Mouse (Mus musculus) ovary, postnatal 14 days (tissue): ENCODE measurements around the gene Kcnj6.

ENCODE experiments used
- DNase-seq: peaks from one replicate; pipeline ENCODE4 v3.0.0; 2022; ENCODE audit warnings: low spot score

Gene Kcnj6

DNA sequence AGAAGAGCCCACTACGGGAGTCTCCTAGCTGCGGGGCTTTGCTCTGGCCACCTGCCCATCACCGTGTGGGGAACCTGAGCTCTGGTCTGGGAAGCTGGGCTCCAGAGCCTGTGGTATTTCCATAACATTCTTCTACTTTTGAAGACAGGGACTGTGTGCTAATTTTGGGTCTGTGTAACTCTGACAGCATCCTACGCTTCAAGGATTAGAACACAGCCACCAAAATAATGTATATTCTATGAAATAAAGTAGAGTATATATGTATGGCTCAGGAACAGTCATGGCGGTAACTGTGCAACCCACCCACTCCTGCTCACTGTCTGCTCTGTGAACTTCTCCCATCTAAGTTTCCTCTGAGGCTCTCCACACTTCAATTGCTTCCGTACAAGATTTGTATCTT is 229.9 kb downstream of the Kcnj6 start:
- no peak for DNase-seq

DNA sequence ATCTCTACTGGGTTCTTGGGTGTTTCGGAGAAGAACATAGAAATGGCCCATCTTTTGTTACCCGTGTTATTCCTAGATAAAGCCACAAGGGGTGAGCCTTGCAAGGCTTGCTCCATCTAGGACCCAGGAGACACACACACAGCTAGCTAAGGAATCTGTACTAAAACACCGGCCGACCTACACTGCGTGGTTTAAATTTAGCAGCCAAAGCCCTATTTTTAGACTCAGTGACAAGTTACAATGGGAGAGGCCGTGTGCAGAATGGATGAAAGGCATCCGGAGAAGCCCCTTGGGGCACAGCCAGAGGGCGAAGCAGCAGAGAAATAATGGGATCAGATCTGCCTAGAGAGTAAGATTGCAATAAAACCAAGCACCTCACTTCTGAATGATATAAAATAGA is 232.4 kb downstream of the Kcnj6 start:
- DNase-seq = no peak

DNA sequence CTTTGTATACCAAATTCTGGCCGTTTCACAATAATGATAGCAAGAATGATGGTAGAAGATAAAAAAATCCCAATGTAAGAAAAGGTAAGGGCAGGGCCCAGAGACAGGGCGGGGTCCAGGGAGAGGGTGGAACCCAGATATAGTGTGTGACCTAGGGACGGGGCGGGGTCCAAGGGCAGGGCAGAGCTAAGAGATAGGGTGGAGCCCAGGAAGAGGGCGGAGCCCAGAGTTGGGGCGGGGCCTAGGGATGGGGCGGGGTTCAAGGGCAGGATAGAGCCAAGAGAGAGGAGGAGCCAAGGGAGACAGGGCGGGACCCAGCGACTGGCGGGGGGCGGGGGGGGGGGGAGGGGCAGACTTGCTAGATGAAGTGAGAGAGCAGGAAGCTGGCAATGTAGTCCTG is 236.8 kb downstream of the Kcnj6 start:
- no peak for DNase-seq

DNA sequence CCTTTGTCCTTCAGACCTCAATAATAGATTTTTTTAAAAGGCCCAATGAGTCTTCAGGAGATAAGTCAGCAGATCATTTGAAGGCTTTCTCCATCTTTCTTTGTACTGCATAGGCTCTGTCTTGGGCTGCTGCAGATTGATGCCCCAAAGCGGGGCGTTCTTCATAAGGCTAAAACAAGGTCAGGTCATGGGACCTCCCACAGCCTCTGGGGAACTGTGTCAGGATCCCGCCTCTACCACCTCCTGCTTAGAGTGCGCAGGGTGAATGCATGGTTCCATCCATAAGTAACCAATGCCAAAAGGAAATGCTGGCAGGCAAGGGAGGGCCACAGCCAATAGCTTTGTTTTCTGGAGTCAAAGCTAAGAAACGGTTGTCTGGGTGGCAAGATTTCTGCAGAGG is 237.7 kb downstream of the Kcnj6 start:
- DNase-seq = no peak

DNA sequence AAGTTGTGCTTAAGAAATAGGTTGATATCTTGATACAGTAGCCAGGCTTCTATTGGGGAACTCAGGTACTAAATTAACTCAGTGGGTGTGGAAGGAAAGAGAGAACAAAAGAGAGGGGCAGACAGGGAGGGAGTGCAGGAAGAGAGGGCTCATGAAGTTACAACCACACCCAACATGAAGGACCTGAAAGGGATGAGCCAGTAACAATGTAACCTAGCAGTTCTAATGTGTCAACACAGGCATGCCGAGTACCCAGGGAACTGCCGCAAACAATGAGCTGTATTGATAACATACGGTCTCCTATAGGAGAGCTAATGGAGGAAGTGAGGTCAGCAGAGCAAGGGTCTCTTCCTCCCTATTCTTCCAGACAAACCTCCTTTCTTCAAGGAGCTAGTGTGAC is 238.9 kb downstream of the Kcnj6 start:
- DNase-seq = no peak

DNA sequence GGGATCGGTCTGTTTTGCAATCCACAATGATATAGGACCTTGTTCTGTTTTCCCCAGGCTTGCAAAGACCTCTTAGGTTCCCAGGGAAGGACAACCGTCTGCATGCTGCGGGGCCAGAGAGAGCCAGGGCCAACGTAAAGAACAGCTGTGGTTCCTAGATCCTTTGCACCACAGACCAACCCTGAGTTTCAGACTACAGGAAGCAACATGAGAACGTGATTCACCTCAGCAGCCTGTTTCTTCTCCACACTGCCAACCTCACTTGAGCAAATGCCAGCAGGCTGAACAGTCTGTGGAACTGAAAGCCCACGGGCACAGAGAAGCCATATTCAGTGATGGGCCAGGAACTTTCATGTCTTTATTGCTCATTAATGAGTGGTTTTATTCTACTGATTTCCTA is 241.1 kb downstream of the Kcnj6 start:
- DNase-seq = no peak

DNA sequence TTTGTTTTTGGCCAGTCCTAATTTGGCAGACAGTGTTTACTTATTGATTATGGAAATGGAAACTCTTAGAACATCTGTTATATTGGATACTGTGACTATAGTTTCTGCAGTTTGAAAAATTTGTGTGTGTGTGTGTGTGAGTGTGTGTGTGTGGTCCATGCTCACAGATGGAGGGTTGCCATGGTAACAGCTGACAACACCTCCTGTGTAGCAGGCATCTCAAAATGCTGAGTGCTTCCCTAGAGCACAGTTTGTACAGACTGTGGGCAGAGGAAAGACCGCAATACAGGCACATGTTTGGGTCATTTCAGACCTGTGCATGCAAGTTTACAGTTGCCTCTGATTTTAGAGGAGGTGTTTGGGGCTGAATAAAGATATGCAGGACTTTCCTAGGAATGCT is 244.0 kb downstream of the Kcnj6 start:
- no peak for DNase-seq

DNA sequence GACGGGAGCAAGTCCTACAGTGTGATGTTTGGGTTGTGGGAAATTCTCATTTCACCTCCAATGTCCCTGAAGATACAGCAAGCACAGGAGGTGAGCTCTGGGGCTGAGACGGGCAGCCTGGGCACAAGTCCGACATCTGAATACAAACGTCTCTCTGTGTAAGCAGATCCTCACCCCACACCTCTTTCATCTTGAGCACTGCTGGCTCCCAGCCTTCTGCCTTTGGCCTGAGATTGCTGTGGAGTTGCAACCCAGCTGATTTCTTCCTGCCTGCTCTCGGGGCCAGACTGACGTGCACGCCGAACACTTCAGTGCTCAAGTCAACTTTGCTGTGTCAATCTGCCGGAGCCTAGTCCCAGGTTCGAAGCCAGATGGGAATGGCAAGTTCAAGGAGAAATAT is 244.7 kb downstream of the Kcnj6 start:
- no peak for DNase-seq

DNA sequence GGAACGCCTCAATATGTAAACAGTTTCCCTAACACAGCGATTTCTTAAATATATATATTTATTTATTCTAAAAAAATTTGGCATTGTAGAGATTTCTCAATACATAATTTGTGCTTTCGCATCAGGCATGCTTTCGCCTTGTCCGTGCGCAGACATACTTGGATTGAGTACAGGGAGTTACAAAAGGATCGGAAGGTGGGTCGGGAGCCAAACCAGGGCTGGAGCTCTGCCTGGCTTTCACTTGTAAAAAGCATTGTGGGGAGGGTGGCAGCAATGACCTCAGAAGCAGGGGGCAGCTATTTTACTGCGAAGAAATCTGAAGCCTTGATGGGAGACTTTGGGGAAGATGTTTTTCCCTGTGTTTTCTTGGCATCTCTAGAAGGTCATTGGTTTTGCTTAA is 252.5 kb downstream of the Kcnj6 start:
- peak; percentile 34 for DNase-seq

DNA sequence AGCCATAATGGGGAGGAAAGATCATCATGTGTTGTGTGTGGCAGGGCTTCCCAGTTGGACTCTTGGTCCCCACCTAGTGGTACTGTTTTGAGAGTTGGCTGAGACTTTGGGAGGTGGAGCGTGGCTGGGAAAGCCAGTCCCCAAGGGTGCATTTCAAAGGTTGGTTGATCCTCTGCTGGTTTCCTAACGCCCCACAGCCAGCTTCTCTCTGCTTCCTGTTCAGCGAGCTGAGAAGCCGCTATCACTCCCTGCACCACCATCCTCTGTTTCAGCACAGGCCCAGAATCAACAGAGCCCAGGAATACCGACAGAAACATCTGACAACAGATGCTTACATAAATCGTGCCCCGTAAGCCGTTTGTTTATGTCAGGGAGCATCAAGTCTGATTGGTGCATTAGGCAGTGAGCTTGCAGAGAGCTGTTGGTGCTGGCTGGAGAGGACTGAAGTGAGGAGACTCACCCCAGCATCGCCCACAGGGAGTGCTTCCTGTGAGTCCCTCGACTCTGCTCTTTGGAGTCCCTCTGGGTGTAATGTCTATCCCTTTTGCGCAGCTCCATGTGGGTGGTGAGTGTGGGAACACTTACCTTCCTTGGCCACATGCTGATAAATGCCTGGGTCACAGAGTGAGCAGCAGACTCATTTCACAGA is 253.5 kb downstream of the Kcnj6 start:
- peak; percentile 21 for DNase-seq

DNA sequence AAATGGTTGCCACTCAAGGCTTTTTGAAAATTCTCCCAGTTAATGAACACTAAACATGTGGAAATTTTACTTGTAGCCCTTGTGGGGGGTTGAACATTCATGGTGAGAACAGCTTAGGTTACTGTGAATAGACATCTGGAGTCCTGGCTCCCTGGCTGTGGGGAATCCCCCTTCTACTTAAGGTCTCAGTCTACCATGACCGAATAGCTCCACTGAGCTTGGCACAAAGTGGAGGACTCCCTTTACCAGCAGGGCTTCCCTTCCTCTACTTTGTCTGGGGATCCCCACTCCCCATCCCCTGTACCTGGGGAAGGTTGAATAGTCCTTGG is 260.2 kb downstream of the Kcnj6 start:
- no peak for DNase-seq

DNA sequence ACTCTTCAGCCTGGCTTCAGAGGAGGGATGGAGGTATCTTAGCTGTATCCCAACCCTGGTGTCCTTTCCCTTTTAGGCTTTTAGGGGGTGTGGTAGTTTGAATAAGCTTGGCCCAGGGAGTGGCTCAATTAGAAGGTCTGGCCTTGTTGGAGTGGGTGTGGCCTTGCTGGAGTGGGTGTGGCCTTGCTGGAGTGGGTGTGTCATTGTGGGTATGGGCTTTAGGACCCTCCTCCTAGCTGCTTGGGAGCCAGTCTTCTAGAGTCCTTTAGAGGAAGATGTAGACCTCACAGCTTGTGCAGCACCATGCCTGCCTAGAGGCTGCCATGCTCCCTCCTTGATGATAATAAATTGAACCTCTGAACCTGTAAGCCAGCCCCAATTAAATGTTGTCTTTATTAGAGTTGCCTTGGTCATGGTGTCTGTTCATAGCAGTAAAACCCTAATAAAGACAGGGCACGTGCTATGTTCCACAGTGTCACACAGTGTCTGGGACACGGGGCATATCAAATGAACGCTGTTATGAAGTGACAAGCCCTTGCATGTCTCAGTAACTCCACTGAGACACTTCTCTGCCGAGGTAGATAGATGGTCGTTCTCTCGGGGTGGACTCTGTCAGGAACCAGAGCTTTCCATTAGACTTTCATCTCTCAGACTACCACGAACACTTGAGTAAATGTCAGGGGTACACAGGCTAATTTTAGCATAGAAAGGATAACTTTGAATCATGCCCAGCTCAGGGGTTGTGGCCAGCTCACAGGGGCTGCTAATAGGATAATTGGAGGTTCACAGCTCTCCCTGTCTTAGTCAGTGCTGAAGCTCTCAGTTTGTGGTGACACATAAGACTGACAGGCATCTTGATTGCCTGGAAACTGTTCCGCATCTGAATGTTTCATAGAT is 260.8 kb downstream of the Kcnj6 start:
- DNase-seq = no peak

DNA sequence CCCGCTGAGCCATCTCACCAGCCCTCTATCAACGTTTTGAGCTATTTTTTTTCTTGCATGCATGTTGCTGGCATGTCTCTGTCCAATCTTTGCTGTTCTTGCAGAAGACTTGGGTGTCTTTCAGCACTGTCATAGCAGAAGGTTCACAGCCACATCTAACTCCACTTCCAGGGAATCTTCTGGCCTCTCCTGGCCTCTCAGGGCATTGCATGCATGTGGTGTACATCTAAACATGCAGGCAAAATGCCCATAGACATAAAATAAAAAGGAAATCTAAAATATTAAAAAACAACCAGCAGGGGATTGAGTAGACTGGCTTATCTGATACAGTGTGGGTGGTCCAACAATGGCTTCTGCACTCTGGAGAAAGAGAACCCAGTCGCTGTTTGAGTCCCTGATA is 262.0 kb downstream of the Kcnj6 start:
- no peak for DNase-seq

DNA sequence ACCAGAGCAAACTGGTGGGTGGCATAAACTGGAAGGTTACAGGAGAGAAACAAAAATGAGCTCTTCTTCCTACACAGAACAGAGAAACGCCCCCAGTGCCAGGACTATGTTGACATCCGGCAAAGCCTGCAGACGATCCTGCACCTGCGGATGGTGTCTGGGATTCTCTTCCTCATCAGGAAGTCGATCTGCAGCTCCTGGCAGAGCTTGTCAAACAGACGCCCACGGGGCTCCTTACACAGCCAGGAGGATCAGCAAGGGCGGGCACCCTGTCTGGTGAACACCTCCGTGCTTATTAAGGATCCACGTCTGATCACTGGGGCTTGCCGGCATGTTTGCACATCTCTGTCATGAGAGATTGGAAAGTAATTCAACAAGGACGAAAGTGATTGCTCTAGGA is 266.5 kb downstream of the Kcnj6 start:
- DNase-seq = no peak

DNA sequence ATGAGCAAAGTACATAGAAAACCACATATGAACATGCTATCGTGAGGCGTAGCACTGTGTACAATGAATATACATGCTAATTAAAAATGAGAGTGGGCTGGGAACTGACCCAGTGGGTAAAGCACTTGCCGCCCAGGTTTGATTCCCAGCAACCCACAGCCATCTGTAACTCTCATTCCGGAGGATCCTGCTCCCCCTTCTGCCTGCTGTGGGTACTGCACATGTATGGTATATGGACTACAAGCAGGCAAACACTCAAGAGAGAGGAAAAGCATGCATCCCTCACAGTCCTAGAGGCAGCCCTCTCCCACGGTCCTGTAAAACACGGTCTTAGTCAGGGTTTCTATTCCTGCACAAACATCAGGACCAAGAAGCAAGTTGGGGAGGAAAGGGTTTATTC is 268.3 kb downstream of the Kcnj6 start:
- DNase-seq = no peak

DNA sequence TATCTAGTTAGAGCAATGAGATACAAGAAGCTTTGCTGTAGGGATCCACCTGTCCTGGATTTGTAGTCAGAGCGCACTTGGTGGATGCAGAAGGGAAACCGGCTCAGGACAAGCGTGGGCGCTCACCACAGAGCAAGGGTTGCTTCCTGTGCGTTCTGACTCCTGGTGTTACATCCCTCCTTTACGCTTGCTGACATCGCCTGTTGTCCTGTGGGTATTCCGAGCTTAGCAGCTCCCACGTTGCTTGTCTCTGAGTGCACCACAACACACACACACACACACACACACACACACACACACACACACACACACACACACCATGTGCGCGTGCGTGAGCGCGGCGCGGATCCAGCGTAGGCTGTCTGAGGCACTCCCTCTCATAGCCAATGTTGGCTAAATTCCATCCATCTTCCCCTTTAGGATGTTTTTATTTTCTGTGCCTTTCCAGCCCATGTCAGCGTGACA is 272.7 kb downstream of the Kcnj6 start:
- peak; percentile 13 for DNase-seq

DNA sequence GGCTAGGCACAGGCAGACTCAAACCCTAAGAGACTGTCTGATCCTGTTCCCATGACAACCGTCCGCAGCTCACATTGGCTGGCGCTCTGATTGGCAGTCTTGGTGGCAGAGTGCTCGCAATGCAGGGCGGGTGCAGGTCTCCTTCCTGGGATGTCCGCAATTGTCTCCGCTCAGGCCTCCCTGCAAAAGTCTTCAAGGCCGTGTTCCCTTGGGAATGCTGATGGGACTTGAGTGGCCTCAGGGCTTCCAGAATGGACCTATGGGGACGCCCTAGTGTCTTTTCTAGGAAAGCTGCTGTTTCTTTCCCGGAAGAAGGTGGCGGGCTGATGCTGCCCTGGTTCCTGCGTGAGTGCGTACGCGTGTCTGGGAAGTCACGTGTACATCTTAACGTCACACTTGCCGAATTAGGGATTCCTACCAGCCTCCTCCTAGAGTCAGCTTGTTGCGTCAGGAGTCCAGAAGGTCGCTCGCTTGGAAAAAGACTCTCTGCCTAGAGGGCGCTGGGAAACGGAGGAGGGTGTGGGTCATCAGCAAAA is 273.4 kb downstream of the Kcnj6 start:
- DNase-seq = peak; percentile 47

DNA sequence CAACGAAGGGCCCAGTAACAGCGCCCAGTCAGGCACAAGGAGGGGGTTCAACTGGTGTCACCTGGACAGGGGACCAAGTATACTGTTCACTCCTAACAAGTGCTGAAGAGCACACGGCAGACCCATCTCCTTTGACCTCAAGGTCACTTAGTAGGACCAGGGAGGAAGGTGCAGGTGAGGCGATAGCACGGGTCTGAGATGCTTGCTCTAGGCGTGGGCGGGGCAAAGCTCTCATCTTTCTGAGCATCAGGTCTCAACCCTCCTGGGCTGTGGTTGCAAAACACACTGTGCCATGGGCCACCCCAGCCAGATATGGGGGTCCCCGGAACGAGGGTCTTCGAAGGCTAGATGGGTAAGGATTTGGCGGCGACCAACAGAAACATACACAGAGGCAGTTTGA is 274.6 kb downstream of the Kcnj6 start:
- DNase-seq = no peak

DNA sequence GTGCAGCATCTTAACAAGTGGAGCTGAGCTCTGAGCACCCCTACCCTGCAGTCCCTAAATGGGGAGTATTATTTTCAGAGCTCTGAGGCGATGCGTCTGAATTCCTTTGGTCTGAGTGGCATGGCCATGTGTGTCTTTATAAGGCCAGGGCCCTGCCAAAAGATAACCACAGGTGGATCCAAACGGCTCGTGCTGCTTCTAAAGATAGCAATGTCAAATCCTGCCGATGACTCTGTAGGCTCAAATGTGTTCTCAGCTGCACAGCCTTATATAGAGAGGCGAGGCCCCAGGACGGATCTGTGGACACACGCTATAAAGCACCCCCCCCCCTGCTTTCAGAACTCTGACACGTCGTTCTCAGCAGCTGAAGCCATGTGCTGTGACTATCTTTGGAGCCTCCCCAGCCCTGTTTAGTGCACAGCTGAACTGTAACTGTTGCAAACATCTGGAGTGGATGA is 275.9 kb downstream of the Kcnj6 start:
- no peak for DNase-seq

DNA sequence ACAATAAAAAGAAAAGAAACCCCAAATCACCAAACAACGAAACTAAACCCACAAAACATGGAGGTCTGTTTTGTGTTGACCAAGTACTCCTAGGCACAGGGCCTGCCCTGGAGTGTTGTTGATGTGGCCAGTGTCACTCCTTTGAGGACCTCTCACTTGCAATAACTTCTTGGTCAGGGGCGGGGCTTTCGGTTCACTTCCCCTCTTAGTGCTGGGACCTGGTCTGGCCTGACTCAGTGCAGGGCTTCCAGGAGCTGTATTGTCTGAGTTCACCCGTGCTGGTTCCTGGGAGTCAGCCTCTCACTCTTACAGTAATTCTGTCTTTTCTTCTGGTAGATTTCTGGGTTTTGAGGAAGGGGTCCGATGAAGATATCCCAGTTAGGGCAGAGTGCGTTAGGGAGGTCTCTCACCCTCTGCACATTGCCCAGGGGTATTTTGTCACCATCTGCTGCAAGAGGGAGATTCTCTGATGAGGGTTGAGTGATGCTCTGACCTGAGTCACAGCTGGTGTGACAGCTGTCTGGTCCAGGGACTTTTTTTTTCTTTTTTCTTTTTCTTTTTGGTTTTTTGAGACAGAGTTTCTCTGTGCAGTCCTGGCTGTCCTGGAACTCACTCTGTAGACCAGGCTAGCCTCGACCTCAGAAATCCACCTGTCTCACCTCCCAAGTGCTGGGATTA is 276.9 kb downstream of the Kcnj6 start:
- DNase-seq = no peak

DNA sequence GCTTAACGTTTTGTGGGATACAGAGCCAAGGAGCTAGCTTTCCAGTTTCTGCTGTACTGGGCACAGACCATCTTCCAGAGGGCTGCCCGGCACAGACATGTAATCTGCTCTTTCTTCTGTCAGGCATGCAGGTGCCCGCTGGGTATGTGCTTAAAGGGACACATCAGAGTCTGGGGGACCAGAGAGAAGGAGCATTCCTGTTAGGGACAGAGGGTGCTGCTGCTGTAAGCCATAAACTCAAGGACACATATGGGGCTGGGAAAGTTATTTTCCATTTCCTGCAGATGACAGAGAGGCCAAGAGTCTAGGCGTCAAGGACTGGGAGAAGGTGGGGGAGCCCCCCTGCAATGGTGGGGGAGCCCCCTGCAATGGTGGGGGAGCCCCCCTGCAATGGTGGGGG is 278.0 kb downstream of the Kcnj6 start:
- DNase-seq = no peak

DNA sequence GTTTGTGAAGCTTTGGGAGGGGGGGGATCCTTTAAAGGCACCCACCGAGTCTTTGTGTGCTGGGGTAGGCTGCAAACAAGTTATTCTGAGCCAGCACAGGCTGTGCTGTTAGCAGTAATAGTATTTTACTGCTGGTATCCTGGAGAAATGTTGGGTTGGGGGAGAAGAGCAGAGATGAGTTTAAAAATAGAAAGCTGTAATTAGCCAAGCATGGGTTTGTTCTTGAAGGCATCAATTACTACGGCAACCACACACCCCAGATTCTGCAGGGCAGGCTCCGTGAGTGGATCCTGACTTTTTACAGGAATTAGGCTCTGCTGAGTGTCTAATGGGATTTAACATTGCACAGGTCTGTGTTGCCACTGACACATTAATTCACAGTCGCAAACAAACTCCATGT is 278.6 kb downstream of the Kcnj6 start:
- no peak for DNase-seq

DNA sequence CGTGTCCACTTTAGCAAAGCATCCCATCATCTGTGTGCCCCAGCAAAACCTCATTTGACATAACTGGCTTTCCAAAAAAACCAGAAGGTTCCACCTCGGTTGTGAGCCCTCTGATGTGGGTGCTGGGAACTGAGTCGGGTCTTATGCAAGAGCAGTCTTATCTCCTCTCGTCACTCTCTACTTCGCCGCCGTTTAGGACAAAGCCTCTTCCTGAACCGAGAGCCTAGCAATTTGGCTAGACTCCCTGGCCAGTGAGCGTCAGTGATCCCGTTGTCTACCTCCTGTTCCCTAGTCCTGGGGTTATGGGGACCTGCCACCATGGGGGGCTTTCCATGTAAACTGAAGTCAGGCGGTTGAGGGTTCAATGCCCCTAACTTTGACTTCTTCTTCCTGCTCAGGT is 280.4 kb downstream of the Kcnj6 start:
- no peak for DNase-seq
